Mouse (Mus musculus): Measurements from ENCODE around the gene Lrrfip1. TPM values are rescaled to one million over a fixed set of nuclear protein-coding genes. Genes with fewer than 3 reads are reported as not detected.

Gene Lrrfip1
- polyA plus RNA-seq, 1 experiment from 2014 or later, result 69.2 TPM

DNA sequence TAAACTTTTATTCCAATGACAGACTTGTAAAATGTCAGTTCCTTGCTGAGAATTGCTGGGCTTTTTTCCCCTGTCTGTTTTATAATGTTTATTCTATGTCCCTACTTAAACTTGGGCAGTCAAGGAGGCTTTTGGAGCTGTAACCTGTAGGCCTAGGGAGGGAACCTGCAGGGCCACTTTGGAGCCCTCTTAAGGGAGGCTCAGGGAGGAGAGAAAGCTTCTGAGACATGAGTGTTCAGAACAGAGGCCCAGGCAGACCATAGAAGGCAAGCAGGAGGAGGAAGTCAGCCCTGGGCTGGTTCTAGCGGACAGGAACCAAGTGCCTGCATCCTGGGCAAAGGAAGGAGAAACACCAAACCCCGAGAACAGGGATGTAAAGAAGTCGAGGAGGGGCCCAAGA, 56.3 kb downstream of the Lrrfip1 start:
- H3K9ac ChIP-seq (ENCODE audit: low read depth, low read length), result peak overlapping the region; percentile 76
- H3K4me2 ChIP-seq (ENCODE audit: low read depth, low read length), result peak overlapping the region; percentile 83
- H3K4me3 ChIP-seq (ENCODE audit: low read length), result peak overlapping the region; percentile 70
- no peaks in the 10 kb centered on the region for H3K36me3 ChIP-seq (ENCODE audit: control insufficient read depth, insufficient read depth, low read length)
- no peak for ATAC-seq
- H3K4me1 ChIP-seq (ENCODE audit: control insufficient read depth, insufficient read depth, low read length), result peaks cover 60% of the 10 kb centered on the region
- 58% methylated on average over 3 of the region's 3 CpGs for WGBS
- H3K9me3 ChIP-seq (ENCODE audit: control insufficient read depth, low read length), result no peaks in the 10 kb centered on the region
- no peaks in the 10 kb centered on the region for H3K27me3 ChIP-seq (replicated peaks; ENCODE audit: control insufficient read depth, insufficient read depth, low read length)
- H3K27ac ChIP-seq (ENCODE audit: low read length), result peak overlapping the region; percentile 73

- Histone ChIP-seq H3K4me2 (ENCODE audit: low read depth, low read length) (peak overlapping the region; percentile 83), H3K4me1 (ENCODE audit: control insufficient read depth, insufficient read depth, low read length) (peaks cover 66% of the 10 kb centered on the region), H3K4me3 (ENCODE audit: low read length) (0 out of 2 replicates have a peak overlapping the region, but pooled peaks have one; percentile 23), H3K27ac (ENCODE audit: low read length) (peak overlapping the region; percentile 73), H3K27me3 (replicated peaks; ENCODE audit: control insufficient read depth, insufficient read depth, low read length) (no peaks in the 10 kb centered on the region), H3K9me3 (ENCODE audit: control insufficient read depth, low read length) (no peaks in the 10 kb centered on the region), H3K9ac (ENCODE audit: low read depth, low read length) (peak overlapping the region; percentile 33), H3K36me3 (ENCODE audit: control insufficient read depth, insufficient read depth, low read length) (no peaks in the 10 kb centered on the region)
- no peak for ATAC-seq
- WGBS, result 56% methylated on average over 9 of the region's 9 CpGs
These were observed 57.2 kb downstream of the Lrrfip1 start for GRCm38 (mm10) chr1:91055744-91056143.

- H3K9me3 ChIP-seq (ENCODE audit: control insufficient read depth, low read length), result no peaks in the 10 kb centered on the region
- H3K4me1 ChIP-seq (ENCODE audit: control insufficient read depth, insufficient read depth, low read length), result peaks cover 67% of the 10 kb centered on the region
- H3K9ac ChIP-seq (ENCODE audit: low read depth, low read length), result peak overlapping the region; percentile 33; the same call in 1 of the 2 replicates
- 79% methylated on average over 8 of the region's 8 CpGs for WGBS
- H3K4me2 ChIP-seq (ENCODE audit: low read depth, low read length), result peak overlapping the region; percentile 83
- ATAC-seq, result no peak
- peak overlapping the region; percentile 65 for H3K27ac ChIP-seq (ENCODE audit: low read length)
- no peaks in the 10 kb centered on the region for H3K36me3 ChIP-seq (ENCODE audit: control insufficient read depth, insufficient read depth, low read length)
- no peaks in the 10 kb centered on the region for H3K27me3 ChIP-seq (replicated peaks; ENCODE audit: control insufficient read depth, insufficient read depth, low read length)
- H3K4me3 ChIP-seq (ENCODE audit: low read length), result no peak overlapping the region
These were observed 57.9 kb downstream of the Lrrfip1 start for GRCm38 (mm10) chr1:91056416-91056815.

DNA sequence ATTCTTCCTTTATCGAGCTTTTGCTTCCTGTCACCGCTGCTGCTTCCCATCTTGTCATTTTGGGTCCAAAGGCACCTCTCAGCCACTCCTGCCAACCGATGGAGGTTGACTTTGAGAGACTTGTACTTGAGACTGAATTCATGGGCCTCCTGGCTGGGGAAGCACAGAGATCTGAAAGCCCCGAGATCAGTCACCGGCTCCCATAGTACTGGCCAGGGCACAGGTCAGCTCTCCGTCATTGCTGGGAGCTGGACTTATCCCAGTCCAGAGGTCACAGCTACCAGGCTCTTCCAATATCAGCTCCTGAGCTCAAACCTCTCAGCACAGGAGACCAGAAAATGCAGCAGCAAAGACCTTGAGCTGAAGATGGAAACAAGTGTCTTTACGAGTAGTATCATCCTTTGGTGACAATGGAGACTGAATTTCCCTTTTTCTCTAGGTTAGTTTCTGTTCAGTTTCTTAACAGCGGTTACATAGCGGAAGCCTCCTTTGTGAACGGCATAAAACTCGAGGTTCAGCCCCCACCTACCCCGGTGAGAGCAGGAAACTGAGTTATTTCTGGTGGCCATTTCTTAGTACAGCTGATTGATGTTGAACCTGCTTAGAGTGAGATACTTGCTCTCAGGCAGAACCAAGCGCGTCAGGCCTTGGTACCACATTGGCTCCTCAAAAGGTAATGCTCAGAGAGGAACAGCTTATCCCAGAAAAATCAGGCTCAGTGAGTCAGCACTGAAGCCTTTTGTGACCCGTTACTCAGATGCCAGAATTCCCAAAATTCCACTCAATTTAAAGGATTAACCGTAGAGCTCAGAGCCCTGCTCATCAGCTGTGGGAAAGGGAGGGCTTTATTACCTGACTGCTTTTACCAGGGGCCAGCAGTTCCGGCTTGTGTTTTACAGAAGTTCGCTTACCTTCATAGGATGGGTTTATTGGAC, 59.0 kb downstream of the Lrrfip1 start:
- 64% methylated on average over 18 of the region's 18 CpGs for WGBS
- Histone ChIP-seq H3K4me2 (ENCODE audit: low read depth, low read length) (0 out of 2 replicates have a peak overlapping the region, but pooled peaks have one; percentile 1), H3K9ac (ENCODE audit: low read depth, low read length) (peak overlapping the region; percentile 31), H3K4me3 (ENCODE audit: low read length) (no peak overlapping the region), H3K4me1 (ENCODE audit: control insufficient read depth, insufficient read depth, low read length) (peaks cover 65% of the 10 kb centered on the region), H3K36me3 (ENCODE audit: control insufficient read depth, insufficient read depth, low read length) (no peaks in the 10 kb centered on the region), H3K27me3 (replicated peaks; ENCODE audit: control insufficient read depth, insufficient read depth, low read length) (no peaks in the 10 kb centered on the region), H3K27ac (ENCODE audit: low read length) (peak overlapping the region; percentile 65), H3K9me3 (ENCODE audit: control insufficient read depth, low read length) (no peaks in the 10 kb centered on the region)
- no peak for ATAC-seq

- WGBS, result 55% methylated on average over 6 of the region's 6 CpGs
- no peak overlapping the region for H3K4me2 ChIP-seq (ENCODE audit: low read depth, low read length)
- H3K9ac ChIP-seq (ENCODE audit: low read depth, low read length), result no peak overlapping the region
- peak overlapping the region; percentile 65; the same call in 1 of the 2 replicates for H3K27ac ChIP-seq (ENCODE audit: low read length)
- H3K4me1 ChIP-seq (ENCODE audit: control insufficient read depth, insufficient read depth, low read length), result peaks cover 66% of the 10 kb centered on the region
- H3K36me3 ChIP-seq (ENCODE audit: control insufficient read depth, insufficient read depth, low read length), result no peaks in the 10 kb centered on the region
- ATAC-seq, result no peak
- no peaks in the 10 kb centered on the region for H3K9me3 ChIP-seq (ENCODE audit: control insufficient read depth, low read length)
- H3K27me3 ChIP-seq (replicated peaks; ENCODE audit: control insufficient read depth, insufficient read depth, low read length), result no peaks in the 10 kb centered on the region
- H3K4me3 ChIP-seq (ENCODE audit: low read length), result no peak overlapping the region
These were observed 59.7 kb downstream of the Lrrfip1 start for GRCm38 (mm10) chr1:91058251-91058650.

GRCm38 (mm10) chr1:91059792-91060604, 61.5 kb downstream of the Lrrfip1 start:
- Histone ChIP-seq H3K36me3 (ENCODE audit: control insufficient read depth, insufficient read depth, low read length) (no peaks in the 10 kb centered on the region), H3K4me1 (ENCODE audit: control insufficient read depth, insufficient read depth, low read length) (peaks cover 70% of the 10 kb centered on the region), H3K9ac (ENCODE audit: low read depth, low read length) (no peak overlapping the region), H3K27me3 (replicated peaks; ENCODE audit: control insufficient read depth, insufficient read depth, low read length) (no peaks in the 10 kb centered on the region), H3K27ac (ENCODE audit: low read length) (no peak overlapping the region), H3K4me3 (ENCODE audit: low read length) (no peak overlapping the region), H3K9me3 (ENCODE audit: control insufficient read depth, low read length) (no peaks in the 10 kb centered on the region), H3K4me2 (ENCODE audit: low read depth, low read length) (no peak overlapping the region)
- WGBS, result 52% methylated on average over 9 of the region's 9 CpGs
- no peak for ATAC-seq

DNA sequence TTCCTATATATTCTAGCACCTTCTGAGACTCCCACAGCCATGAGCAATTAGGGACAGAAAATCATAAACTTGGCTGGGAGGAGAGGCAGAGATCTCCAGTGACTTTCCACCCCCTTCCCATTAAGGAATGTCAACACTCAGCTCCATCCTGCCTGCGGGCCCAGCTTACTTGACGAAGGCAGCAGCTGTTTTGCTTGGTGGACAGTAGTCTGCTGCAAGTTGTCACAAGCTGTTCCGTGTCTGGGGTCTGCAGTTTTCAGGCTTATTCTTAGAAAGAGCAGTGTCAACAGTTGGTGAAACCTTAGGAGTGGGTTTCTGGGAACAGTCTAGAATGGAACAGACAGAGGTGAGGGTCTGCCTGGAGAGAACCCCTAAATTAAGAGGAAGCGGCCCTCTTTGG, 62.6 kb downstream of the Lrrfip1 start:
- no peak for ATAC-seq
- no peak overlapping the region for H3K4me2 ChIP-seq (ENCODE audit: low read depth, low read length)
- H3K9ac ChIP-seq (ENCODE audit: low read depth, low read length), result no peak overlapping the region
- H3K4me1 ChIP-seq (ENCODE audit: control insufficient read depth, insufficient read depth, low read length), result peaks cover 69% of the 10 kb centered on the region
- H3K36me3 ChIP-seq (ENCODE audit: control insufficient read depth, insufficient read depth, low read length), result no peaks in the 10 kb centered on the region
- no peak overlapping the region for H3K4me3 ChIP-seq (ENCODE audit: low read length)
- no peaks in the 10 kb centered on the region for H3K9me3 ChIP-seq (ENCODE audit: control insufficient read depth, low read length)
- H3K27ac ChIP-seq (ENCODE audit: low read length), result peak overlapping the region; percentile 50
- H3K27me3 ChIP-seq (replicated peaks; ENCODE audit: control insufficient read depth, insufficient read depth, low read length), result no peaks in the 10 kb centered on the region
- WGBS, result 47% methylated on average over 4 of the region's 4 CpGs

GRCm38 (mm10) chr1:91062363-91062762, 63.8 kb downstream of the Lrrfip1 start:
- H3K27me3 ChIP-seq (replicated peaks; ENCODE audit: control insufficient read depth, insufficient read depth, low read length), result no peaks in the 10 kb centered on the region
- peaks cover 58% of the 10 kb centered on the region for H3K4me1 ChIP-seq (ENCODE audit: control insufficient read depth, insufficient read depth, low read length)
- H3K27ac ChIP-seq (ENCODE audit: low read length), result peak overlapping the region; percentile 50
- WGBS, result 39% methylated on average over 5 of the region's 5 CpGs
- no peak overlapping the region for H3K4me2 ChIP-seq (ENCODE audit: low read depth, low read length)
- H3K36me3 ChIP-seq (ENCODE audit: control insufficient read depth, insufficient read depth, low read length), result no peaks in the 10 kb centered on the region
- ATAC-seq, result no peak
- no peak overlapping the region for H3K4me3 ChIP-seq (ENCODE audit: low read length)
- H3K9ac ChIP-seq (ENCODE audit: low read depth, low read length), result no peak overlapping the region; the same call in 1 of the 2 replicates
- H3K9me3 ChIP-seq (ENCODE audit: control insufficient read depth, low read length), result no peaks in the 10 kb centered on the region

GRCm38 (mm10) chr1:91064053-91064452, 65.5 kb downstream of the Lrrfip1 start:
- Histone ChIP-seq H3K27ac (ENCODE audit: low read length) (no peak overlapping the region), H3K4me2 (ENCODE audit: low read depth, low read length) (no peak overlapping the region), H3K27me3 (replicated peaks; ENCODE audit: control insufficient read depth, insufficient read depth, low read length) (no peaks in the 10 kb centered on the region), H3K4me3 (ENCODE audit: low read length) (no peak overlapping the region), H3K4me1 (ENCODE audit: control insufficient read depth, insufficient read depth, low read length) (peaks cover 62% of the 10 kb centered on the region), H3K36me3 (ENCODE audit: control insufficient read depth, insufficient read depth, low read length) (no peaks in the 10 kb centered on the region), H3K9me3 (ENCODE audit: control insufficient read depth, low read length) (no peaks in the 10 kb centered on the region), H3K9ac (ENCODE audit: low read depth, low read length) (no peak overlapping the region)
- WGBS, result 73% methylated on average over 2 of the region's 2 CpGs
- no peak for ATAC-seq
